Mouse (Mus musculus) bone marrow macrophage, adult 2 months (primary cell): ENCODE results near the gene Uso1.

Source experiments
- CTCF ChIP-seq: IDR thresholded peaks from 2 replicates; pipeline ENCODE4 v1.5.1; 2012; ENCODE audit warnings: low read depth, mild to moderate bottlenecking, low read length, moderate library complexity
- POLR2A ChIP-seq: IDR thresholded peaks from 2 replicates; pipeline ENCODE4 v1.6.1; 2012; ENCODE audit warnings: mild to moderate bottlenecking, low read depth, low read length, borderline replicate concordance

DNA sequence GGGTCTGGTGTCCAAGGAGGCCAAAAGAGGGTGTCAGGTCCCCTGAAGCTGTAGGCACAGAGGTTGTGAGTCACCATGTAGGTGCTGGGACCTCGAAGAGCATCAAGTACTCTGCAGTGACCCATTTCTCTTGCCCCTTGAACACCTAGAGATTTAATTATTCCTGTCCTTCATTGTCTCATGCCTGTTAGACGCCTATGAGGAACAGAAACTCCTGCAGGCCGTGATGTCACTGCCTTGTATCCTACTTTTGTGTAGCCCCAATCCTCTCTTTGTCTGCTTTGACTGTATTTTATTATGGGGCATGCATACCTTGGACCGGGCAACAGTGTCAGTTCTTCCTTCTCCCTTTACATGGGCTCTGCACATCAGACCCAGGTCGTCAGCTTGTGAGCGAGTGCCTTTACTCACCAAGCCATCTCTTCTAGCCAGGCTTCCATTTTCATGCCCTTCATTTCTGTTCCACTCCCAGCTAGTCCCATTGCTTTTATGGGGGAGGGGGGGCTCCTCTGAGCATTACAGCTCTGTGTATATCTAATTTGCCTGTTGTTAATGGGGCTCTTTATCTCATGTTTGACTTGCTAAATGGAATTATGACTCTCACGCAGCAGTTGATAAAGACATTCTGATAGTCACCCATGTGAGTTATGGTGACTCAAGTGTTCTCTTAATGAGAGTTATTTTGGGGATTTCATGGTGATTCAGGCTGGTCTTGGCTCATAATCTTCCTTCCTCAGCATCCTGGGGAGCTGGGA is 7.4 kb downstream of the Uso1 start:
- TF ChIP-seq CTCF (no peak), POLR2A (no peak)
